Mouse (Mus musculus) gastrocnemius, postnatal 10 days (tissue): ENCODE results near the gene Mttp. TPM values are rescaled to one million over a fixed set of nuclear protein-coding genes. Genes with fewer than 3 reads are reported as not detected.
A peak's percentile ranks its signal among the peaks of the same experiment; 100 is the strongest.
"Not testable (repeated sequence)": the region's sequence is repeated elsewhere in the genome, so short reads cannot be mapped to it uniquely, and the experiment has no call there.

Source experiments
- DNase-seq: peaks from one replicate; pipeline ENCODE4 v3.0.0; 2021; ENCODE audit warnings: mixed read lengths
- long read RNA-seq, 2 experiments: library from polyadenylated mRNA; stranded (forward); transcript quantifications; one replicate each; pipeline ENCODE4 v2.0.0; 2021
- total RNA-seq, 2 experiments: library from RNA; stranded (reverse); gene quantifications; 2 replicates each; pipeline ENCODE4 v1.2.3; 2021

Gene Mttp
- total RNA-seq, result 1 to 10 TPM; 3.6 to 3.7 TPM
- long read RNA-seq, experiment 1, partial matches to known transcripts, result 0 of 5 reads
- long read RNA-seq, experiment 1, other reads (novel, unspliced or antisense), result 5 of 5 reads
- long read RNA-seq, experiment 2, partial matches to known transcripts, result 0 of 5 reads
- long read RNA-seq, experiment 2, other reads (novel, unspliced or antisense), result 5 of 5 reads

- DNase-seq, result peak; percentile 65
These were observed at the start of gene Mttp for GRCm38 (mm10) chr3:138144642-138145171. TSS of gene Mttp (minus strand) at chr3:138144968.

GRCm38 (mm10) chr3:138193683-138194302, 49.0 kb upstream of the Mttp start, which contains the start of gene 4930579F01Rik:
TSS of gene 4930579F01Rik (minus strand) at chr3:138193825.
- DNase-seq, result no peak

GRCm38 (mm10) chr3:138192260-138192659, 47.5 kb upstream of the Mttp start:
- DNase-seq, result no peak

GRCm38 (mm10) chr3:138185995-138186930, 41.5 kb upstream of the Mttp start:
- DNase-seq, result no peak

GRCm38 (mm10) chr3:138185290-138185689, 40.5 kb upstream of the Mttp start:
- DNase-seq, result peak; percentile 15

- no peak for DNase-seq
These were observed 38.6 kb upstream of the Mttp start for GRCm38 (mm10) chr3:138183371-138183770.

GRCm38 (mm10) chr3:138182019-138182418, 37.3 kb upstream of the Mttp start:
- no peak for DNase-seq

- no peak for DNase-seq
These were observed 30.8 kb upstream of the Mttp start for GRCm38 (mm10) chr3:138175551-138175950.

- no peak for DNase-seq
These were observed 28.5 kb upstream of the Mttp start for GRCm38 (mm10) chr3:138173291-138173690.

GRCm38 (mm10) chr3:138162553-138163183, 17.9 kb upstream of the Mttp start:
- no peak for DNase-seq

GRCm38 (mm10) chr3:138161623-138162022, 16.9 kb upstream of the Mttp start:
- DNase-seq, result no peak

GRCm38 (mm10) chr3:138156651-138157050, 11.9 kb upstream of the Mttp start:
- DNase-seq, result no peak

- DNase-seq, result no peak
These were observed 10.3 kb upstream of the Mttp start for GRCm38 (mm10) chr3:138155062-138155461.

- no peak for DNase-seq
These were observed 4.0 kb upstream of the Mttp start for GRCm38 (mm10) chr3:138148811-138149210.

GRCm38 (mm10) chr3:138144060-138144641, 617 bp downstream of the Mttp start:
- no peak for DNase-seq

GRCm38 (mm10) chr3:138143315-138144059, 1.3 kb downstream of the Mttp start, which contains the start of gene Trmt10a:
TSS of gene Trmt10a (plus strand) at chr3:138143448.
- DNase-seq, result peak; percentile 99

GRCm38 (mm10) chr3:138142733-138143314, 1.9 kb downstream of the Mttp start:
- no peak for DNase-seq

- peak; percentile 34 for DNase-seq
These were observed 2.6 kb downstream of the Mttp start for GRCm38 (mm10) chr3:138142052-138142732.

- DNase-seq, result no peak
These were observed 5.1 kb downstream of the Mttp start for GRCm38 (mm10) chr3:138139663-138140062.

- not testable (repeated sequence) for DNase-seq
These were observed 6.6 kb downstream of the Mttp start for GRCm38 (mm10) chr3:138138146-138138545.
